Comparison of ENCODE assay signal across 7 mouse cellular contexts in the genomic region with DNA sequence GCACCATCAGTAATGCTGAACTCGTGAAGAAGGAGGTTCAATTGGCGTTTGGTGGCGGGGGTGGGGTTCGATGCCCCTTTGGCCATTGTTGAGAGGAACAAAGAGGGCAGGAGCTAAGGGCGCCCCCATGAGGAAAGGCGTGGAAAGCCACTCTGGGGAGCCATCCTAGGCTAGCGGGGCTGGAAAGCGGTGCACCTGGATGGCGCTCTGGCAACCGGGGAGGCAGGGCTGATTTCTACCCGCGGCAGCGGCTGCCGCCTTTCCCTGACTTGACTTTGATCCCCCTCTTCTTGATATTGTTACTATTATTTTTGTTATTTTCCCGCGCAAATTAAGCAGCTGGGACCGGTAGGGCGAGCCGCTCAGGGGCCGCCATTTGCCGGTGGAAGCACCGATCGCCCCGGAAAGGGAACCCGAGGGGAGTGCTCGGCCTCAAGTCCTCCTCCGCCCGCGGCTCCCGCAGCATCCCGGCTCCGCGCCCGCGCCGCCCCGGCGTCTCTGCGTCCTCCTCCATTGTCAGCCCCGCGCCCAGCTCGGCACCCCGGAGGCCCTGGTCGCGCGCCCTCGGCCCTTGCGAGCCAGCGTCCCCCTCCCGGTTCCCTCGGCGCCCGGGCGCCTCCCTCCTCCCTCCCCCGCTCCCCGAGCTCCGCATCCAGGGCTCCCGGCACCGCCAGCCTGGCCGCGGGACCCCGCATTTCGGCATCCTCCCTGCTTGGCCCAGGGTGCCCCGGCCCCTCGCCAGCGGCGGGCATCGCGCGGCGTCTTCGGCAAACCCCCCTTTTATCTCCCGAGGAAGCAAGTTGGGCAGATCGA. TPM values are rescaled to one million over a fixed set of nuclear protein-coding genes. Genes with fewer than 3 reads are reported as not detected.
A peak's percentile ranks its signal among the peaks of the same experiment; 100 is the strongest.
DNase-seq lines count a peak whose midpoint lies in the region; ATAC-seq and TF ChIP-seq lines count a peak whose summit lies in the region.

No protein-coding gene starts in this region.

- TF ChIP-seq POLR2A in brain, embryonic 14.5 days (IDR thresholded peaks at IDR 0.05; ENCODE audit: borderline replicate concordance, extremely low read depth, insufficient read depth, insufficient read length, poor library complexity, severe bottlenecking): peak; percentile 43
- TF ChIP-seq POLR2A in limb, embryonic 14.5 days (IDR thresholded peaks at IDR 0.05; ENCODE audit: borderline replicate concordance, extremely low read depth, insufficient read depth, insufficient read length): 0 out of 2 replicates have a peak, but pooled peaks have one; percentile 41

- H3K4me1 ChIP-seq in embryonic facial prominence, embryonic 11.5 days (ENCODE audit: control insufficient read depth, insufficient read depth, low read length): no peaks in the 10 kb centered on the region; the same call in 1 of the 2 replicates
- peaks cover 17% of the 10 kb centered on the region for H3K4me1 ChIP-seq in limb, embryonic 14.5 days (ENCODE audit: control insufficient read depth, insufficient read depth, low read length)
- peaks cover 34% of the 10 kb centered on the region for H3K4me1 ChIP-seq in midbrain, embryonic 15.5 days

- peak overlapping the region; percentile 48 for H3K4me2 ChIP-seq in embryonic facial prominence, embryonic 11.5 days (ENCODE audit: low read depth, low read length)
- peak overlapping the region; percentile 72 for H3K4me2 ChIP-seq in limb, embryonic 14.5 days (replicated peaks; ENCODE audit: low read depth, low read length, severe bottlenecking)
- peak overlapping the region; percentile 61 for H3K4me2 ChIP-seq in midbrain, embryonic 15.5 days

- peak; percentile 58 for ATAC-seq in embryonic facial prominence, embryonic 11.5 days (replicated peaks; ENCODE audit: insufficient number of reproducible peaks, low FRiP score, low TSS enrichment, low read depth)
- ATAC-seq in limb, embryonic 14.5 days (ENCODE audit: low FRiP score, low read depth): peak; percentile 43
- ATAC-seq in midbrain, embryonic 15.5 days (replicated peaks): peak; percentile 70

- no peaks in the 10 kb centered on the region for H3K9me3 ChIP-seq in embryonic facial prominence, embryonic 11.5 days (replicated peaks; ENCODE audit: control insufficient read depth, low read length)
- no peaks in the 10 kb centered on the region for H3K9me3 ChIP-seq in limb, embryonic 14.5 days (ENCODE audit: control insufficient read depth, low read length)
- no peaks in the 10 kb centered on the region for H3K9me3 ChIP-seq in midbrain, embryonic 15.5 days

- under 1% methylated on average over 68 of the region's 74 CpGs for WGBS in embryonic facial prominence, embryonic 11.5 days
- under 1% methylated on average over 41 of the region's 74 CpGs for WGBS in limb, embryonic 14.5 days
- under 1% methylated on average over 62 of the region's 74 CpGs for WGBS in midbrain, embryonic 15.5 days

- peak; percentile 70 for TF ChIP-seq CTCF in brain, embryonic 14.5 days (IDR thresholded peaks at IDR 0.05; ENCODE audit: borderline replicate concordance, extremely low read depth, insufficient read depth, insufficient read length)

- peak overlapping the region; percentile 99 for H3K9ac ChIP-seq in embryonic facial prominence, embryonic 11.5 days (replicated peaks; ENCODE audit: low read length)
- H3K9ac ChIP-seq in limb, embryonic 14.5 days (ENCODE audit: low read depth, low read length, severe bottlenecking): peak overlapping the region; percentile 99
- H3K9ac ChIP-seq in midbrain, embryonic 15.5 days: peak overlapping the region; percentile 95

- DNase-seq in brain, embryonic 14.5 days (ENCODE audit: low read depth): peak; percentile 81
- peak; percentile 86 for DNase-seq in embryonic facial prominence, embryonic 11.5 days (ENCODE audit: low spot score)
- peak; percentile 31 to 42 for DNase-seq in heart, adult 9 months (ENCODE audit: low spot score in 2 of 2)
- peak; percentile 79 for DNase-seq in kidney, adult 9 months
- DNase-seq in limb, embryonic 14.5 days (ENCODE audit: low spot score): peak; percentile 79
- DNase-seq in testis, postnatal 10 days (ENCODE audit: low spot score): peak; percentile 75

- H3K27me3 ChIP-seq in embryonic facial prominence, embryonic 11.5 days (ENCODE audit: control insufficient read depth, insufficient read depth, low read length): no peaks in the 10 kb centered on the region
- H3K27me3 ChIP-seq in limb, embryonic 14.5 days (ENCODE audit: control insufficient read depth, insufficient read depth, low read length): no peaks in the 10 kb centered on the region
- no peaks in the 10 kb centered on the region for H3K27me3 ChIP-seq in midbrain, embryonic 15.5 days (replicated peaks)

- H3K36me3 ChIP-seq in embryonic facial prominence, embryonic 11.5 days (replicated peaks; ENCODE audit: control insufficient read depth, insufficient read depth, low read depth, low read length): no peaks in the 10 kb centered on the region
- no peaks in the 10 kb centered on the region for H3K36me3 ChIP-seq in limb, embryonic 14.5 days (ENCODE audit: control insufficient read depth, insufficient read depth, low read length)
- H3K36me3 ChIP-seq in midbrain, embryonic 15.5 days (replicated peaks): no peaks in the 10 kb centered on the region

- H3K4me3 ChIP-seq in embryonic facial prominence, embryonic 11.5 days (ENCODE audit: low read depth, low read length): peak overlapping the region; percentile 92
- peak overlapping the region; percentile 92 for H3K4me3 ChIP-seq in limb, embryonic 14.5 days (replicated peaks; ENCODE audit: low read length)
- peak overlapping the region; percentile 78 for H3K4me3 ChIP-seq in midbrain, embryonic 15.5 days

- H3K27ac ChIP-seq in embryonic facial prominence, embryonic 11.5 days (replicated peaks; ENCODE audit: low read depth, low read length): peak overlapping the region; percentile 98
- peak overlapping the region; percentile 97 for H3K27ac ChIP-seq in limb, embryonic 14.5 days (replicated peaks; ENCODE audit: low read depth, low read length)
- peak overlapping the region; percentile 99 for H3K27ac ChIP-seq in midbrain, embryonic 15.5 days

RNA-seq across cellular contexts. Expression of a gene that starts 0.9 kb away (rescaled TPM):
- polyA plus RNA-seq in brain, embryonic 14.5 days (2012; rRNA removed): 140 and 186 TPM in 2 replicates
- 319 and 335 TPM in 2 replicates for polyA plus RNA-seq in embryonic facial prominence, embryonic 11.5 days (2014; fragmentation: Nextera tagmentation; extraction: Ambion mirVana)
- polyA plus RNA-seq in limb, embryonic 14.5 days (2012; rRNA removed): 87.8 and 90.3 TPM in 2 replicates
- polyA plus RNA-seq in limb, embryonic 14.5 days (2014; fragmentation: Nextera tagmentation; extraction: Ambion mirVana): 111 and 138 TPM in 2 replicates
- polyA plus RNA-seq in midbrain, embryonic 15.5 days (2015; fragmentation: Nextera tagmentation; extraction: Ambion mirVana): 307 and 327 TPM in 2 replicates

Comparison
In these comparisons a context has a peak if more than half of its experiments do, and no peak if none do; other contexts are left out.
1. Peak in every context shown above with its lines: DNase-seq, ATAC-seq, H3K4me3 ChIP-seq and H3K27ac ChIP-seq.